In genomic region chr13:72292361-72292760, GRCm38 (mm10) we compare ENCODE assay signal across 8 mouse cellular contexts.
DNase-seq lines count a peak whose midpoint lies in the region; ATAC-seq and TF ChIP-seq lines count a peak whose summit lies in the region.

No protein-coding gene starts in this region.

- 3% methylated on average over 14 of the region's 14 CpGs for WGBS in heart, embryonic 10.5 days
- 4% methylated on average over 14 of the region's 14 CpGs for WGBS in heart, postnatal 0 days
- WGBS in limb, embryonic 12.5 days, result 3% methylated on average over 14 of the region's 14 CpGs
- WGBS in midbrain, embryonic 15.5 days, result 5% methylated on average over 14 of the region's 14 CpGs

- H3K4me2 ChIP-seq in heart, postnatal 0 days (ENCODE audit: low read depth, low read length), result peak overlapping the region; percentile 48
- H3K4me2 ChIP-seq in limb, embryonic 12.5 days, result peak overlapping the region; percentile 41
- 0 out of 2 replicates have a peak overlapping the region, but pooled peaks have one; percentile 11 for H3K4me2 ChIP-seq in midbrain, embryonic 15.5 days

- no peak overlapping the region for H3K27ac ChIP-seq in heart, embryonic 10.5 days
- H3K27ac ChIP-seq in heart, postnatal 0 days (ENCODE audit: low read depth), result no peak overlapping the region
- no peak overlapping the region for H3K27ac ChIP-seq in limb, embryonic 12.5 days
- peak overlapping the region; percentile 3; the same call in 1 of the 2 replicates for H3K27ac ChIP-seq in midbrain, embryonic 15.5 days
- no peak overlapping the region for H3K27ac ChIP-seq in left cerebral cortex, adult 2 months

- peak; percentile 50 for TF ChIP-seq CTCF in heart, postnatal 0 days (IDR thresholded peaks at IDR 0.05; ENCODE audit: low read depth)
- no peak; the same call in 1 of the 2 replicates for TF ChIP-seq CTCF in left cerebral cortex, adult 2 months (IDR thresholded peaks at IDR 0.05)

- no peaks in the 10 kb centered on the region for H3K9me3 ChIP-seq in heart, embryonic 10.5 days
- no peaks in the 10 kb centered on the region for H3K9me3 ChIP-seq in heart, postnatal 0 days (replicated peaks; ENCODE audit: control insufficient read depth, low read length)
- H3K9me3 ChIP-seq in limb, embryonic 12.5 days, result no peaks in the 10 kb centered on the region
- H3K9me3 ChIP-seq in midbrain, embryonic 15.5 days, result no peaks in the 10 kb centered on the region

- no peaks in the 10 kb centered on the region for H3K36me3 ChIP-seq in heart, embryonic 10.5 days
- no peaks in the 10 kb centered on the region for H3K36me3 ChIP-seq in heart, postnatal 0 days (replicated peaks; ENCODE audit: control insufficient read depth, insufficient read depth, low read length)
- no peaks in the 10 kb centered on the region for H3K36me3 ChIP-seq in limb, embryonic 12.5 days
- H3K36me3 ChIP-seq in midbrain, embryonic 15.5 days (replicated peaks), result no peaks in the 10 kb centered on the region

- ATAC-seq in heart, postnatal 0 days (ENCODE audit: insufficient read depth, low read depth), result no peak; the same call in 1 of the 2 replicates
- ATAC-seq in limb, embryonic 12.5 days (ENCODE audit: insufficient number of reproducible peaks, insufficient read depth, low FRiP score, low TSS enrichment, low read depth), result no peak
- ATAC-seq in midbrain, embryonic 15.5 days (replicated peaks), result peak; percentile 50; the same call in 1 of the 2 replicates

- H3K4me1 ChIP-seq in heart, embryonic 10.5 days, result peaks cover 10% of the 10 kb centered on the region
- H3K4me1 ChIP-seq in heart, postnatal 0 days (ENCODE audit: control insufficient read depth, insufficient read depth), result no peaks in the 10 kb centered on the region
- H3K4me1 ChIP-seq in limb, embryonic 12.5 days (replicated peaks), result peaks cover 26% of the 10 kb centered on the region
- H3K4me1 ChIP-seq in midbrain, embryonic 15.5 days, result peaks cover 38% of the 10 kb centered on the region

- TF ChIP-seq EP300 in heart, postnatal 0 days (IDR thresholded peaks at IDR 0.05; ENCODE audit: low read depth), result no peak

- peaks cover 36% of the 10 kb centered on the region for H3K27me3 ChIP-seq in heart, embryonic 10.5 days (ENCODE audit: insufficient read depth, poor library complexity, severe bottlenecking)
- peaks cover 6% of the 10 kb centered on the region; the same call in 1 of the 2 replicates for H3K27me3 ChIP-seq in heart, postnatal 0 days (ENCODE audit: control insufficient read depth, insufficient read depth, low read length)
- peaks cover 53% of the 10 kb centered on the region for H3K27me3 ChIP-seq in limb, embryonic 12.5 days
- H3K27me3 ChIP-seq in midbrain, embryonic 15.5 days (replicated peaks), result peaks cover 45% of the 10 kb centered on the region

- H3K4me3 ChIP-seq in heart, embryonic 10.5 days, result peak overlapping the region; percentile 46
- 0 out of 2 replicates have a peak overlapping the region, but pooled peaks have one; percentile 11 for H3K4me3 ChIP-seq in heart, postnatal 0 days (ENCODE audit: low read depth, low read length)
- H3K4me3 ChIP-seq in limb, embryonic 12.5 days (replicated peaks), result no peak overlapping the region
- no peak overlapping the region for H3K4me3 ChIP-seq in midbrain, embryonic 15.5 days
- no peak overlapping the region for H3K4me3 ChIP-seq in left cerebral cortex, adult 2 months

- DNase-seq in heart, embryonic 10.5 days (ENCODE audit: low spot score), result peak; percentile 81
- DNase-seq in heart, adult 8-10 months (ENCODE audit: low spot score), result no peak
- peak; percentile 34 for DNase-seq in heart, postnatal 0 days (ENCODE audit: low spot score)
- DNase-seq in T-cell, adult 2 months (ENCODE audit: low spot score), result no peak
- no peak for DNase-seq in MN1 (ENCODE audit: low spot score)
- no peak for DNase-seq in left cerebral cortex, adult 2 months (ENCODE audit: extremely low spot score in 1 of 2, low spot score in 2 of 2)

- no peak overlapping the region for H3K9ac ChIP-seq in heart, postnatal 0 days (replicated peaks; ENCODE audit: low read depth, low read length)
- H3K9ac ChIP-seq in limb, embryonic 12.5 days (replicated peaks), result no peak overlapping the region
- no peak overlapping the region for H3K9ac ChIP-seq in midbrain, embryonic 15.5 days

- intact Hi-C loops in left cerebral cortex, adult 2 months (cut with DNase I), result no loop called here

Comparison
In these comparisons a context has a peak if more than half of its experiments do, and no peak if none do; other contexts are left out.
1. DNase-seq: peak in heart, embryonic 10.5 days (single experiment) and heart, postnatal 0 days (single experiment); none in heart, adult 8-10 months (single experiment), T-cell, adult 2 months (single experiment), MN1 (single experiment) and left cerebral cortex, adult 2 months (0 of 2).
2. H3K4me3 ChIP-seq: peak in heart, embryonic 10.5 days (single experiment) and heart, postnatal 0 days (single experiment); none in limb, embryonic 12.5 days (single experiment), midbrain, embryonic 15.5 days (single experiment) and left cerebral cortex, adult 2 months (single experiment).
3. Peak in every context shown above with its lines, with median percentiles within 50 percentile points of each other: H3K4me2 ChIP-seq.